Mouse (Mus musculus) heart, embryonic 11.5 days (tissue): ENCODE data around the gene Vmn1r132. TPM values are rescaled to one million over a fixed set of nuclear protein-coding genes. Genes with fewer than 3 reads are reported as not detected.
"Not testable (repeated sequence)": the region's sequence is repeated elsewhere in the genome, so short reads cannot be mapped to it uniquely, and the experiment has no call there.

ENCODE experiments used
- ATAC-seq: fragments of 200-750 bp; cut with Nextera tagmentation; replicated peaks from 2 replicates; pipeline ENCODE4 v1.8.0; 2017; ENCODE audit warnings: moderate library complexity; ENCODE audit not compliant: insufficient number of reproducible peaks, low FRiP score, low TSS enrichment
- H3K27ac ChIP-seq: fragments of 300-500 bp; sonication (generic); 2 replicates; pipeline ENCODE4 v1.5.1; 2014; ENCODE audit warnings: mild to moderate bottlenecking, low read depth, low read length
- H3K27me3 ChIP-seq: fragments of 300-500 bp; sonication (generic); 2 replicates; pipeline ENCODE4 v1.6.1; 2014; ENCODE audit warnings: mild to moderate bottlenecking, low read length, mixed read lengths; ENCODE audit not compliant: control insufficient read depth, insufficient read depth
- H3K36me3 ChIP-seq: fragments of 300-500 bp; sonication (generic); 2 replicates; pipeline ENCODE4 v1.6.1; 2014; ENCODE audit warnings: mild to moderate bottlenecking, low read length, moderate library complexity, mixed read lengths; ENCODE audit not compliant: control insufficient read depth, insufficient read depth
- H3K4me1 ChIP-seq: fragments of 300-500 bp; sonication (generic); 2 replicates; pipeline ENCODE4 v1.6.1; 2014; ENCODE audit warnings: low read length; ENCODE audit not compliant: control insufficient read depth, insufficient read depth
- H3K4me2 ChIP-seq: fragments of 300-500 bp; sonication (generic); 2 replicates; pipeline ENCODE4 v1.6.1; 2014; ENCODE audit warnings: mild to moderate bottlenecking, moderate library complexity
- H3K4me3 ChIP-seq: fragments of 300-500 bp; sonication (generic); 2 replicates; pipeline ENCODE4 v1.5.1; 2014; ENCODE audit warnings: low read depth, low read length
- H3K9ac ChIP-seq: fragments of 300-500 bp; sonication (generic); 2 replicates; pipeline ENCODE4 v1.6.1; 2014; ENCODE audit warnings: mild to moderate bottlenecking, low read depth, low read length, moderate library complexity
- H3K9me3 ChIP-seq: fragments of 300-500 bp; sonication (generic); replicated peaks from 2 replicates; pipeline ENCODE4 v1.6.1; 2016; ENCODE audit warnings: low read length; ENCODE audit not compliant: control insufficient read depth
- WGBS: fragments of 180-500 bp; shearing (Covaris S2); extraction: QIAGEN DNeasy Blood & Tissue Kit; methylation state at CpG from one replicate; pipeline ENCODE4 v1.1.7; 2014; ENCODE audit not compliant: insufficient replicate concordance; 5-methylcytosine and 5-hydroxymethylcytosine counted together
- polyA plus RNA-seq: library from polyadenylated mRNA; unstranded; fragments of >200 nt; fragmentation: Nextera tagmentation; extraction: Ambion mirVana; gene quantifications from 2 replicates; pipeline ENCODE4 v1.2.1, GENCODE M21; 2014

Gene Vmn1r132
- polyA plus RNA-seq: not detected in 2 replicates

- not testable (repeated sequence) for ATAC-seq, H3K4me3 ChIP-seq, H3K4me2 ChIP-seq, H3K9ac ChIP-seq, H3K36me3 ChIP-seq, H3K9me3 ChIP-seq, H3K4me1 ChIP-seq, H3K27ac ChIP-seq, H3K27me3 ChIP-seq
- no CpG with 5 or more reads among the region's 3 CpGs for WGBS
These were observed at the start of gene Vmn1r132 for GRCm38 (mm10) chr7:21613792-21614191. TSS of gene Vmn1r132 (plus strand) at chr7:21614092.

Other genes with a start within 250 kb of the Vmn1r132 start
- not detected in 2 replicates for gene Gm6882, start 181.3 kb upstream of the Vmn1r132 start, polyA plus RNA-seq
- not detected in 2 replicates for gene Vmn1r130, start 102.3 kb upstream of the Vmn1r132 start, polyA plus RNA-seq
- gene Vmn1r131, start 68.0 kb upstream of the Vmn1r132 start, polyA plus RNA-seq: not detected in 2 replicates
- not detected in 2 replicates for gene Gm4175, start 147.4 kb downstream of the Vmn1r132 start, polyA plus RNA-seq
- gene Gm4177, start 182.6 kb downstream of the Vmn1r132 start, polyA plus RNA-seq: not detected in 2 replicates
- gene Vmn1r135, start 218.3 kb downstream of the Vmn1r132 start, polyA plus RNA-seq: not detected in 2 replicates
- not detected in 2 replicates for gene Gm5725, start 230.2 kb downstream of the Vmn1r132 start, polyA plus RNA-seq